Mouse (Mus musculus) kidney, adult 11 months (tissue): ENCODE data around the gene Olfr1126.
"Not testable (repeated sequence)": the region's sequence is repeated elsewhere in the genome, so short reads cannot be mapped to it uniquely, and the experiment has no call there.

ENCODE experiments used
- DNase-seq: peaks from one replicate; pipeline ENCODE4 v3.0.0; 2022

Olfr1126 gene

DNA sequence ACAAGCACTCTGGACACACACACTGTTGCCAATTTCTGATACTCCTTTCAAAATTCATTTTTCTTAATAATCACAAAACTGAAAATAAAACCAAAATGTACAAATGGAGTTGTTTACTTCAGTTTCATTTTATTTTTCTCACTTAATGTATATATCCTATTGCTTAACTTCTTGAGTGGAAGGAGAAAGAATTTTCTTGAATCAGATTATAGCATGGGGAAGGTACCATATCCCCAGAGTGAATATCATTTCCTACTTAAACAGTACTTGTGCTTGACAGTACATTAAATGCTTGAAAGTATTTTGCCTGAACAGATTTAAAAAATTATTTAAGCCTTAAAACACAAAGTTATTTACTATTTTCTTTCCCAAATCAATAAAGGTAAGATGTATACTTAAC, at the start of gene Olfr1126:
Gene Olfr1126, plus strand, starts transcription at position 301 of the 400 bp plus-strand sequence.
- DNase-seq = no peak

DNA sequence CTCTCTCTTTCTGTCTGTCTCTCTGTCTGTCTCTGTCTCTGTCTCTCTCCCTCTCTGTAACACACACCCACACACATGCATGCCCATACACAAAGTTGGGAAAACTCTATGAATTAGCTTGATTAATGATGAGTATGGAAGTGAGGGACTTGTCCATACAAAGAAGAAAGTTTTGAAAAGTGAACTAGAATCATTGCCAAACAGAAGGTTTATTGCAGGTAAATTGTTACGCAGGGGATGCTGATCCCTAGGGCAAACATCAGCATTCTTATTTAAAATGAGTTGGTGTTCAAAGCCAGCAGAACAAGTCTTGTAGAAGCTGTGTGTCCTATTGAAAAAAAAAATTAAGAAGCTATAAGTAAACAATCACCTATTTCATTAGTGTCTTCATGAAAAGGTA, 37.4 kb upstream of the Olfr1126 start, which contains the start of gene Olfr1123:
Gene Olfr1123, plus strand, starts transcription at position 301 of the 400 bp plus-strand sequence.
- DNase-seq = no peak

DNA sequence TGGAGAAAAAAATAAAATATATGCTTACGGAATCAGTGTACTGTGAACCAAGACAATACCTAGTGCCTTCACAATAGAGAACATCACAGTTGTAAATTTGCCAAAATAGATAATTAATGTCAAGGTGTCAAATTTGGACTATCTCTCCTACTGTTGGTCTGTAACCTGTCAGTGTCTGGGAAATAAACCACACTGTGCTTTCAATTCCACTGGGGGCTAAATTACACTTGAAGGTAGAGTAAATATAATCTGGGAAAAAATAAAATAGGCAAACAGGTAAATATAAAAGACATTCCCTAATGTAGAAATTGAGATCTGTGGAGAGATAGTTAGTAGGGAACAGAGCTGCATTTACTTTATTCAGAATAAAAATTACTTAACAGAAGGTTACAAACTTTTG, 23.8 kb upstream of the Olfr1126 start, which contains the start of gene Olfr1124:
Gene Olfr1124, plus strand, starts transcription at position 301 of the 400 bp plus-strand sequence.
- no peak for DNase-seq

DNA sequence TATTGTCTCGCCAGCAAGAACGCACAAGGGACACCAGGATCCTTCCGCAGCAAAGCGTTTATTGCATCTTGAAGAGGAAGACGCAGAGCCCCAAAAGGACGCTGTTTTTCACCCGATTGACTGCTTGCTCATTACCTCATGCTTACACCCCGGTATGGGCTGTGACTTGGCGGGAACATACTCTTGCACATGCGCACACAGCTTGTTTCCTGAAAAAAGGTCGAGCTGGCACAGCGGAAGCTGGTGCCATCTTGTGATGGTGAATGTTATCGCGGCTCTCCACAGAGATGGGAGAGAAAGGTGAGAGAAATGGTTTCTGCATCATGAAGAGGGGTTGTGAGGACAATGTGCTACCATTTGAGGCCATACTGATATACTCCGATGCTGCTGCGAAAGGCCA, 16.0 kb upstream of the Olfr1126 start:
- no peak for DNase-seq

DNA sequence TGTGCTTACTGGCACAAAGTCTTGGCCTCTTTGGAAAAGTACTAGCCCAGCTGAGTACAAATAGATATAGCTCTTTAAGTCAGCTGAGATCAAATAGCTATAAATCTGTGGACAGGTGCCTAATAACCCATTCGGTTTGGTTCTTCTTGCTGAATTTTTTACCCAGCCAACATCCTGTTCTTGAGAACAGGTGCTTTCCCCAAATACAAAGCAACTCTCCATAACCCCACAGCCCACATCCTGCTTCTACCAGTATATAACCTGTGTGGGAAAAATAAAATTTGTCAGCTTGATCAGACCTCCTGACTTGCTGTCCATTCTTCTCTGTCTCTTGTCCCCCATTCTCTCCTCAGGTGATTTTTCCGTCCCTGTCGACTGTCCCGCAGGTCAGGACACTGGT, 8.0 kb downstream of the Olfr1126 start:
- DNase-seq = no peak

DNA sequence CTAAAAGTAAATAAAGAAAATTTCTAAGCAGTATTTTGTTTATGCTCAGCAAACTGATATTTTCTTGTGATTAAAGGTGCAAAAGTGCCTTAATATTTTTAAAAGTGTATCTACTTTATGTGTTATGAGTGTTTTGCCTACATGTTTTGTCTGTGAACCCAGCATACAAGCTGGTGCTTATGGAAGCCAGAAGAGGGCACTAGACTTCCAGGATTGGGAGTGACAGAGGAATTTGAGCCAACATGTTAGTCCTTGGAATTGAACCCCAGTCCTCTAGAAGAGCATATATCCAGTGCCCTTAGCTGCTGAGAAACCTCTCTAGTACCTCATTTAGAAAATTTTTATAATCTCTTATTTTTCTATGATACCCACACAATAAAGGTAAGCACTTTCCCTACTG, 26.4 kb downstream of the Olfr1126 start:
- DNase-seq = no peak

DNA sequence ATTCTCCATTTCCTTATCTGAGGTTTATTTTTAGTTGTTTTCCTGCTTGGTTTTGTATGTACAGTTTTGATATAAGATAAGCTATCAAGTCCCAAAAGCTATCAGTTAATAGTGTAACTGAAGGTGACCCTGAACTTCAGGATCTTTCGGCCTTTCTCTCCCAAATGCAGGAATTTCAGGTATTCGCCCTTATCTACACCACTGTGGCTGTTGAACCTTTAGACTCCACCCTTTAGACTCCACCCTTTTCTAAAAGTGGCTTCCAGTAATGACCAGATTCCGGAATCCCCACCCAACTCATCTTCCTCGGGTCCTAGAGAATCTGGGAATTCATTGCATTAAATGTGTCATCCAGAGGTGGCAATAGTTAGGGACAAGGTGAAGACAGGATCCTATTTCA, 27.4 kb downstream of the Olfr1126 start:
- no peak for DNase-seq

DNA sequence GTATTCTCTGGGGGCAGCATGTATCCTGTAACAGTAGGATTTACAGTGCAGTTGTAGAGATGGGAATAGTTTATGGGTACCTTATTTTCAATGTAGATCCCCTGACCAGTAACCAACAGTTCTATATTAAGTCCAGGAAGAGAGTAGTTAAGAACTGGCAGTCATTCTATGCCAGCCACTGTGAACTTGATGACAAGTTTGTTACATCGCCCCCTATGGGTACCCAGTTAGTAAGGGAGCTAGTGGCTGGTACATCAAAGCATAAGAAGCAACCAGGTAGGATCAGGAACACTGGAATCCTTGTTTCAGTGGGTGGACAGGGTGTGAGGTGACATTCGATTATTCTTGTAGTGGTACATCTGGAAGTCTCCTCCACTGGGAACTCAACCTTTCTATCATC, 28.5 kb downstream of the Olfr1126 start:
- no peak for DNase-seq

DNA sequence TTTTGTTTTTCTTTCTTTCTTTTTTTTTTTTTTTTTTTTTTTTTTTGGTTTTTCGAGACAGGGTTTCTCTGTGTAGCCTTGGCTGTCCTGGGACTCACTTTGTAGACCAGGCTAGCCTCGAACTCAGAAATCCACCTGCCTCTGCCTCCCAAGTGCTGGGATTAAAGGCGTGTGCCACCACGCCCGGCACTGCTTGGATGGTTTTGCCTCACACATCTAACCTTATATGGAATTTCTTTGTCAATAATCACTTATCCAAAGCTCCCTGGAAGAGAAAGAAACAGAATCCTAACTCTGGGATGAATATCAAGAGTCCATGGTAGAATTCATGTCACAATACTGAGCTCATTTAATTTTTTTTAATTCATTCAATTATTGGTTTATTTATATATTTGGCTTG, 43.2 kb downstream of the Olfr1126 start, which contains the start of gene Pramel7:
Gene Pramel7, minus strand, starts transcription at position 101 of the 400 bp plus-strand sequence.
- not testable (repeated sequence) for DNase-seq

DNA sequence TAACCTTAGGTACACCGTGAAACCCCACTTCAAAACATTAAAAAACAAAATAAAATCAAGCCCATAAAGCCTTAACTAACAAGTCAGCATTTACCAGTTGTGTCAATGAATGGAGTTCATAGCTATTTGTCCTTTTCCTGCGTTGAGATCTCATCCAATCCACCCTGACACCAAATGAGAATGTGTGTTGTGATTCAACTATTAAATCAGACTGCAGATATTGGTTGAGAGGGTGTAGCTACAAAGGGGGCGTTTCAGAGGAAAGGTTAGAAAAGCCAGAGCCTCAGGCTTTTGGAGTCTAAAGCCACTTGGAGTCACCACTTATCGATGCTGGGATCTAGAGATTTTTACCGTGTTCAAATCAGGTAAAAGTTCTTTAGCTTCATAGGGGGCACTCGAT, 52.5 kb downstream of the Olfr1126 start, which contains the start of gene Pramel6:
Gene Pramel6, plus strand, starts transcription at position 301 of the 400 bp plus-strand sequence.
- DNase-seq = no peak
